Mouse (Mus musculus) G1E (cell line): ENCODE results near the gene Rpgr.

Experiments
- CTCF ChIP-seq: IDR thresholded peaks from 2 replicates; pipeline ENCODE4 v1.5.1; 2012; ENCODE audit warnings: low read depth, low read length, inconsistent platforms, mixed read lengths
- GATA1 ChIP-seq: IDR thresholded peaks from 2 replicates; pipeline ENCODE4 v1.6.1; 2012; ENCODE audit warnings: borderline replicate concordance, low read length, inconsistent platforms, mixed read lengths
- GATA2 ChIP-seq: IDR thresholded peaks from 2 replicates; pipeline ENCODE4 v1.6.1; 2012; ENCODE audit warnings: low read depth, low read length, inconsistent platforms, borderline replicate concordance

GRCm38 (mm10) chrX:10080385-10080784 is 136.3 kb downstream of the Rpgr start:
- TF ChIP-seq CTCF = no peak
- no peak for TF ChIP-seq GATA1
- no peak for TF ChIP-seq GATA2
